9 mouse cellular contexts compared by ENCODE assay signal in genomic region chr3:103887581-103887980, GRCm38 (mm10). TPM values are rescaled to one million over a fixed set of nuclear protein-coding genes. Genes with fewer than 3 reads are reported as not detected.
A peak's percentile ranks its signal among the peaks of the same experiment; 100 is the strongest.
DNase-seq lines count a peak whose midpoint lies in the region; ATAC-seq and TF ChIP-seq lines count a peak whose summit lies in the region.
"Had no signal": no experiment of that assay in that cellular context is flagged by ENCODE, and none has a peak within 500 bp of the region (broad histone marks: within the 10 kb centered on the region; RNA-seq: fewer than 3 reads in every experiment).

No protein-coding gene starts in this region.

- H3K36me3 ChIP-seq in MEL (ENCODE audit: control insufficient read depth in 1 of 2, insufficient read depth in 2 of 2, low read length in 2 of 2), result no peaks in the 10 kb centered on the region

- peaks cover 1 to 2% of the 10 kb centered on the region in 2 experiments; a peak in 3 of 4 replicates for H3K27me3 ChIP-seq in MEL (ENCODE audit: control insufficient read depth in 1 of 2, insufficient read depth in 2 of 2, low read length in 2 of 2)
- H3K27me3 ChIP-seq: megakaryocyte, embryonic 14.5 days had no signal

- peak; percentile 84 for TF ChIP-seq RAD21 in MEL (IDR thresholded peaks at IDR 0.05; ENCODE audit: low read depth, low read length)

- no peak overlapping the region for H3K27ac ChIP-seq in MEL (ENCODE audit: control insufficient read depth, low read depth, low read length)

- no peak overlapping the region for H3K4me3 ChIP-seq in MEL (ENCODE audit: control insufficient read depth in 1 of 2, insufficient read depth in 1 of 2, low read depth in 2 of 2, low read length in 2 of 2)
- H3K4me3 ChIP-seq: megakaryocyte, embryonic 14.5 days had no signal

- no peak overlapping the region for H3K9ac ChIP-seq in MEL (ENCODE audit: control insufficient read depth, low read depth, low read length, poor library complexity, severe bottlenecking)

- H3K4me1 ChIP-seq in MEL (ENCODE audit: control insufficient read depth in 1 of 2, insufficient read depth in 2 of 2, low read length in 2 of 2), result no peaks in the 10 kb centered on the region

- H3K9me3 ChIP-seq in MEL (replicated peaks; ENCODE audit: insufficient read depth, low read length), result no peaks in the 10 kb centered on the region
- H3K9me3 ChIP-seq: megakaryocyte, embryonic 14.5 days had no signal

- ATAC-seq in CD4-positive, CD25-positive, alpha-beta regulatory T cell, adult 4 months, result peak; percentile 61
- ATAC-seq in common myeloid progenitor, adult 5-6 weeks (replicated peaks; ENCODE audit: low read depth, poor library complexity, severe bottlenecking), result peak; percentile 62; the same call in 1 of the 2 replicates

- no peak for TF ChIP-seq POLR2A in MEL (IDR thresholded peaks at IDR 0.05; ENCODE audit: control insufficient read depth in 1 of 2, insufficient read depth in 1 of 2, low read depth in 1 of 2, low read length in 2 of 2, poor library complexity in 1 of 2)

- TF ChIP-seq EP300 in MEL (IDR thresholded peaks at IDR 0.05; ENCODE audit: low read depth in 1 of 2, low read length in 2 of 2), result no peak

- peak; percentile 69 for DNase-seq in kidney, postnatal 10 days
- no peak for DNase-seq in kidney, adult 11 months
- DNase-seq in MEL (ENCODE audit: low read depth, low spot score), result peak; percentile 76
- DNase-seq in layer of hippocampus, postnatal 14 days (ENCODE audit: low spot score in 2 of 2), result peak; percentile 12 to 68
- peak; percentile 20 for DNase-seq in right cerebral cortex, postnatal 14 days
- DNase-seq in yolk sac, embryonic 10.5 days (ENCODE audit: low spot score), result no peak

- peak in 2 of 3 experiments; percentile 45 to 82; a peak in 4 of 6 replicates for TF ChIP-seq CTCF in MEL (IDR thresholded peaks at IDR 0.05 in 2 of 3, conservative IDR thresholded peaks at IDR 0.05 in 1 of 3; ENCODE audit: control insufficient read depth in 1 of 3, insufficient read depth in 1 of 3, low read depth in 2 of 3, low read length in 3 of 3, poor library complexity in 1 of 3, severe bottlenecking in 1 of 3)

- no peaks in the 10 kb centered on the region for H3K79me2 ChIP-seq in MEL (ENCODE audit: control insufficient read depth, insufficient read depth, low read length, poor library complexity)

TF ChIP-seq in MEL, 35 proteins besides CTCF, POLR2A, EP300 and RAD21:
- TF ChIP-seq CHD2 (IDR thresholded peaks at IDR 0.05; ENCODE audit: low read length) (no peak), ZKSCAN1 (IDR thresholded peaks at IDR 0.05; ENCODE audit: low read depth, low read length) (no peak), USF1 (IDR thresholded peaks at IDR 0.05; ENCODE audit: low read depth, low read length) (no peak), USF2 (IDR thresholded peaks at IDR 0.05; ENCODE audit: borderline replicate concordance in 1 of 2, insufficient read depth in 1 of 2, low read depth in 1 of 2, low read length in 2 of 2) (no peak), TCF12 (IDR thresholded peaks at IDR 0.05; ENCODE audit: low read depth, low read length) (no peak), TAL1 (IDR thresholded peaks at IDR 0.05; ENCODE audit: low read length) (no peak), MYB (IDR thresholded peaks at IDR 0.05; ENCODE audit: low read depth, low read length) (no peak), SMC3 (IDR thresholded peaks at IDR 0.05; ENCODE audit: low read depth, low read length) (peak; percentile 95), MYC (IDR thresholded peaks at IDR 0.05; ENCODE audit: low read depth, low read length) (no peak), POLR2AphosphoS5 (IDR thresholded peaks at IDR 0.05; ENCODE audit: borderline replicate concordance, low read depth, low read length) (no peak), KAT2A (conservative IDR thresholded peaks at IDR 0.05; ENCODE audit: low read depth, low read length) (no peak), MAZ (IDR thresholded peaks at IDR 0.05; ENCODE audit: low read depth, low read length) (no peak), ETS1 (IDR thresholded peaks at IDR 0.05; ENCODE audit: low read depth, low read length) (no peak), TBP (IDR thresholded peaks at IDR 0.05; ENCODE audit: low read depth, low read length) (no peak), MXI1 (IDR thresholded peaks at IDR 0.05; ENCODE audit: low read depth, low read length) (no peak), CHD1 (IDR thresholded peaks at IDR 0.05; ENCODE audit: low read depth, low read length) (no peak), NRF1 (IDR thresholded peaks at IDR 0.05; ENCODE audit: insufficient read depth, low read depth, low read length, poor library complexity, severe bottlenecking) (no peak), BHLHE40 (IDR thresholded peaks at IDR 0.05; ENCODE audit: borderline replicate concordance, low read depth, low read length) (no peak), UBTF (IDR thresholded peaks at IDR 0.05; ENCODE audit: borderline replicate concordance, insufficient read depth, low read depth, low read length) (no peak), NELFE (IDR thresholded peaks at IDR 0.05; ENCODE audit: low read depth, low read length) (no peak), ZNF384 (IDR thresholded peaks at IDR 0.05; ENCODE audit: low read depth, low read length) (peak; percentile 10; the same call in 1 of the 2 replicates), SIN3A (IDR thresholded peaks at IDR 0.05; ENCODE audit: low read length) (0 out of 2 replicates have a peak, but pooled peaks have one; percentile 16), MAX (IDR thresholded peaks at IDR 0.05; ENCODE audit: low read length) (no peak), RCOR1 (IDR thresholded peaks at IDR 0.05; ENCODE audit: low read depth, low read length) (no peak), ZC3H11A (IDR thresholded peaks at IDR 0.05; ENCODE audit: low read depth, low read length) (peak; percentile 83), ELF1 (IDR thresholded peaks at IDR 0.05; ENCODE audit: low read depth, low read length) (no peak), POLR2AphosphoS2 (IDR thresholded peaks at IDR 0.05; ENCODE audit: low read length) (no peak), HCFC1 (IDR thresholded peaks at IDR 0.05; ENCODE audit: low read depth, low read length) (no peak), JUND (IDR thresholded peaks at IDR 0.05; ENCODE audit: low read depth, low read length) (no peak), GATA1 (IDR thresholded peaks at IDR 0.05; ENCODE audit: low read depth, low read length) (no peak), E2F4 (IDR thresholded peaks at IDR 0.05; ENCODE audit: borderline replicate concordance, low read depth, low read length) (no peak), MEF2A (IDR thresholded peaks at IDR 0.05; ENCODE audit: extremely low read depth, insufficient replicate concordance, low read depth, low read length, poor library complexity, severe bottlenecking) (no peak), GABPA (IDR thresholded peaks at IDR 0.05; ENCODE audit: low read depth, low read length) (no peak), MAFK (IDR thresholded peaks at IDR 0.05; ENCODE audit: borderline replicate concordance, low read depth, low read length) (0 out of 2 replicates have a peak, but pooled peaks have one; percentile 11)

RNA-seq across cellular contexts. Expression of gene Rsbn1, which starts 26.3 kb away (rescaled TPM):
- polyA plus RNA-seq in CD4-positive, CD25-positive, alpha-beta regulatory T cell, adult 4 months (2017; shearing (Covaris generic)), result 10 to 100 TPM; 10.5 to 11.2 TPM
- total RNA-seq in MEL (2012; rRNA removed), result 10.5 and 12.2 TPM in 2 replicates
- polyA plus RNA-seq in MEL (2012; ENCODE audit: insufficient read depth in 1 of 2, insufficient read length in 2 of 2, low read depth in 1 of 2, low replicate concordance in 2 of 2, missing spikeins in 1 of 2), result 10 to 100 TPM; 10.8 to 37.3 TPM
- total RNA-seq in common myeloid progenitor, adult 5-6 weeks (2017), result 45.7 and 47.0 TPM in 2 replicates
- 10 to 100 TPM; 16.5 to 17.3 TPM for total RNA-seq in layer of hippocampus, postnatal 14 days (2021)

RNA-seq across cellular contexts. Expression of gene Ptpn22, which starts 28.0 kb away (rescaled TPM):
- polyA plus RNA-seq in CD4-positive, CD25-positive, alpha-beta regulatory T cell, adult 4 months (2017; shearing (Covaris generic)), result 100 to 1,000 TPM; 350 to 445 TPM
- total RNA-seq in MEL (2012; rRNA removed), result 0.10 TPM in 1 of 2 replicates, not detected in the other
- polyA plus RNA-seq in MEL (2012; ENCODE audit: insufficient read depth in 1 of 2, insufficient read length in 2 of 2, low read depth in 1 of 2, low replicate concordance in 2 of 2, missing spikeins in 1 of 2), result under 1 TPM in 1 of 2 experiments, not detected in 1; 0.06 TPM
- 27.9 and 35.2 TPM in 2 replicates for total RNA-seq in common myeloid progenitor, adult 5-6 weeks (2017)
- total RNA-seq in layer of hippocampus, postnatal 14 days (2021), result 1 to 10 TPM; 1.2 to 1.5 TPM

RNA-seq across cellular contexts. Expression of gene Bcl2l15, which starts 55.2 kb away (rescaled TPM):
- polyA plus RNA-seq in CD4-positive, CD25-positive, alpha-beta regulatory T cell, adult 4 months (2017; shearing (Covaris generic)), result 1 to 10 TPM; 6.2 to 8.6 TPM
- total RNA-seq in MEL (2012; rRNA removed), result not detected in 2 replicates
- under 1 TPM in 1 of 2 experiments, not detected in 1; 0.11 TPM for polyA plus RNA-seq in MEL (2012; ENCODE audit: insufficient read depth in 1 of 2, insufficient read length in 2 of 2, low read depth in 1 of 2, low replicate concordance in 2 of 2, missing spikeins in 1 of 2)
- 0.39 and 4.5 TPM in 2 replicates for total RNA-seq in common myeloid progenitor, adult 5-6 weeks (2017)
- total RNA-seq in layer of hippocampus, postnatal 14 days (2021), result 1 to 10 TPM in 1 of 2 experiments, under 1 TPM in 1; 0.88 to 1.2 TPM

Comparison
In these comparisons a context has a peak if more than half of its experiments do, and no peak if none do; other contexts are left out.
1. DNase-seq: peak in kidney, postnatal 10 days (single experiment), MEL (single experiment), layer of hippocampus, postnatal 14 days (2 of 2) and right cerebral cortex, postnatal 14 days (single experiment); none in kidney, adult 11 months (single experiment) and yolk sac, embryonic 10.5 days (single experiment).
2. RNA of gene Ptpn22, which starts 28.0 kb away (total RNA-seq): 27.9 to 35.2 TPM in common myeloid progenitor, adult 5-6 weeks; 1.2 to 1.5 TPM in layer of hippocampus, postnatal 14 days and 0.10 TPM in MEL; every median in the first group is over 10 times any median in the second.